Mouse (Mus musculus) layer of hippocampus, adult 18-20 months (tissue): ENCODE measurements around the gene Clcnka. TPM values are rescaled to one million over a fixed set of nuclear protein-coding genes. Genes with fewer than 3 reads are reported as not detected.

Experiments used
- DNase-seq, 2 experiments: peaks; one replicate each; pipeline ENCODE4 v3.0.0; 2022; ENCODE audit warnings: low spot score in 2 of 2
- long read RNA-seq: library from polyadenylated mRNA; stranded (forward); transcript quantifications from one replicate; pipeline ENCODE4 v2.0.0, GENCODE M21; 2021
- total RNA-seq, 2 experiments: library from RNA; stranded (reverse); gene quantifications; 2 replicates each; pipeline ENCODE4 v1.2.3; 2021

The Clcnka gene
- total RNA-seq, result not detected
- long read RNA-seq, partial matches to known transcripts, result 0 of 3 reads
- long read RNA-seq, other reads (novel, unspliced or antisense), result 0 of 3 reads

GRCm38 (mm10) chr4:141398545-141398944, at the start of gene Clcnka:
Gene Clcnka (minus strand): TSS chr4:141398724.
- DNase-seq, result no peak

- no peak for DNase-seq
These were observed 47.7 kb upstream of the Clcnka start for GRCm38 (mm10) chr4:141446211-141446610.

- no peak for DNase-seq
These were observed 46.8 kb upstream of the Clcnka start for GRCm38 (mm10) chr4:141445328-141445720.

- peak; percentile 81 to 88 for DNase-seq
These were observed 46.2 kb upstream of the Clcnka start, which contains the start of gene Zbtb17 for GRCm38 (mm10) chr4:141444451-141445327. Gene Zbtb17 (plus strand): TSS chr4:141444654.

GRCm38 (mm10) chr4:141443641-141444429, 45.3 kb upstream of the Clcnka start:
- DNase-seq, result no peak

- DNase-seq, result no peak
These were observed 42.4 kb upstream of the Clcnka start for GRCm38 (mm10) chr4:141440877-141441276.

GRCm38 (mm10) chr4:141439083-141439803, 40.7 kb upstream of the Clcnka start:
- DNase-seq, result no peak

GRCm38 (mm10) chr4:141435974-141436373, 37.5 kb upstream of the Clcnka start, which contains the start of gene Srarp:
Gene Srarp (minus strand): TSS chr4:141436105.
- DNase-seq, result no peak

- DNase-seq, result no peak
These were observed 34.7 kb upstream of the Clcnka start for GRCm38 (mm10) chr4:141433191-141433590.

- no peak for DNase-seq
These were observed 34.1 kb upstream of the Clcnka start for GRCm38 (mm10) chr4:141432666-141433065.

- peak in 1 of 2 experiments; percentile 72 for DNase-seq
These were observed 32.5 kb upstream of the Clcnka start for GRCm38 (mm10) chr4:141430997-141431396.

GRCm38 (mm10) chr4:141429847-141430246, 31.3 kb upstream of the Clcnka start:
- peak in 1 of 2 experiments; percentile 32 for DNase-seq

GRCm38 (mm10) chr4:141429381-141429780, 30.9 kb upstream of the Clcnka start:
- no peak for DNase-seq

GRCm38 (mm10) chr4:141427921-141428320, 29.4 kb upstream of the Clcnka start:
- no peak for DNase-seq

GRCm38 (mm10) chr4:141426796-141427745, 28.5 kb upstream of the Clcnka start:
- DNase-seq, result no peak

GRCm38 (mm10) chr4:141425484-141426479, 27.3 kb upstream of the Clcnka start:
- peak; percentile 61 to 79 for DNase-seq

GRCm38 (mm10) chr4:141423691-141424431, 25.3 kb upstream of the Clcnka start:
- DNase-seq, result no peak

GRCm38 (mm10) chr4:141423288-141423687, 24.8 kb upstream of the Clcnka start:
- DNase-seq, result no peak
